Mouse (Mus musculus): Measurements from ENCODE around the gene Dapk3. TPM values are rescaled to one million over a fixed set of nuclear protein-coding genes. Genes with fewer than 3 reads are reported as not detected.

Gene Dapk3
- polyA plus RNA-seq, 1 experiment = 48.4 TPM

DNA sequence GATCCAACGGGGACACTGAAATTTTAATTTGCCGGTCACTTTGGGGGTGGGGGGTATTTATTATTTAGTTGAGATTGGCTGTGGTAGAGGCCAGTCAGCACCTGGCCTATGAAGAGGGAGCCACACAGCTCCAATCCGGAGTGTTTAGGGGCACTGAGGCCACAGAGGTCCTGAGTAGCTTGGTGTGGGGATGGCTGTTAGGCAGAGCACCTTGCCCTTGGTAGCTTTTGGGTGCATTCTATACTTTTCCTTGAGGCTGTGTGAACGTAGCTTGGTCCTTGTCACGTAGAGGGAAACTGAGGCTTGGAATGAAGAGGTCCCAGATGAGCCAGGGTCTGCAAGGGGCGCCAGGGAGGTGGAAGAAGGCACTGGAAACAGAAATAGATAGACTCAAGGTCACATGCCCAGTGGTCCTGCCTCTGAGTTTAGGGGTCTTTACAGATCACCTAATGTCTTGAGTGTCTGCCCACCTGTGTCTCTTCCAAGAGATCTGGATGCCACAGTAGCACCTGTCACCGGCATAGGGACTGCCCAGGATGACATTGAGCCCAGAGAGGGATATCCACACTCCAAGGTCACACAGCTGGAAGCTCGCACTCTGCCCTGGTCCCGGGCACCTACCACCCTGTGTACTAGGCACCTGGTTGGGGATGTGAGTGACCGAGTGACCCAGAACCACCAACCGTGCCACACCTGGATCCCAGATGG lies 43.8 kb upstream of the Dapk3 start:
- Histone ChIP-seq H3K27ac (ENCODE audit: insufficient read depth, low read length) (no peak overlapping the region), H3K4me3 (ENCODE audit: insufficient read depth, low read length) (peak overlapping the region; percentile 85), H3K4me1 (ENCODE audit: control insufficient read depth, insufficient read depth, low read length) (peaks cover 14% of the 10 kb centered on the region)
- TF ChIP-seq POLR2A (IDR thresholded peaks at IDR 0.05; ENCODE audit: low read depth, low read length) (no peak), CTCF (IDR thresholded peaks at IDR 0.05; ENCODE audit: borderline replicate concordance, insufficient read depth, low read length) (no peak)

DNA sequence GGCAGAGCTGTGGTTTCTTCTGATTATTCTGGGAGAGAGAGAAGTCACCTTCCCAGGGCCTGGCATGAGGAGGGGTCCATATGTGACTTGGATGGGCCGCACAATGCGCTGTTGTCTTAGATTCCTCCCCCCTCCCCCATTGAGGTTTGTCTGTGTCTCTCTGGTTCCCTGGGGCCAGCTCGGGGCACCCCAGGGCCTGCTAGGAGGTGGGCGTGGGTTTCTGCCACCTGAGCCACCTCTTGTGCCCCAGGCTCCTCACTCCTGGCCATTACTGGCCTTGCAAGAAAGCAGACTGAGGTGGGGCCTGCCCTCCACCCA lies 43.3 kb upstream of the Dapk3 start:
- H3K4me3 ChIP-seq (ENCODE audit: insufficient read depth, low read length) = peak overlapping the region; percentile 85
- H3K27ac ChIP-seq (ENCODE audit: insufficient read depth, low read length) = no peak overlapping the region
- TF ChIP-seq CTCF (IDR thresholded peaks at IDR 0.05; ENCODE audit: borderline replicate concordance, insufficient read depth, low read length) = no peak
- TF ChIP-seq POLR2A (IDR thresholded peaks at IDR 0.05; ENCODE audit: low read depth, low read length) = no peak
- H3K4me1 ChIP-seq (ENCODE audit: control insufficient read depth, insufficient read depth, low read length) = peaks cover 14% of the 10 kb centered on the region

DNA sequence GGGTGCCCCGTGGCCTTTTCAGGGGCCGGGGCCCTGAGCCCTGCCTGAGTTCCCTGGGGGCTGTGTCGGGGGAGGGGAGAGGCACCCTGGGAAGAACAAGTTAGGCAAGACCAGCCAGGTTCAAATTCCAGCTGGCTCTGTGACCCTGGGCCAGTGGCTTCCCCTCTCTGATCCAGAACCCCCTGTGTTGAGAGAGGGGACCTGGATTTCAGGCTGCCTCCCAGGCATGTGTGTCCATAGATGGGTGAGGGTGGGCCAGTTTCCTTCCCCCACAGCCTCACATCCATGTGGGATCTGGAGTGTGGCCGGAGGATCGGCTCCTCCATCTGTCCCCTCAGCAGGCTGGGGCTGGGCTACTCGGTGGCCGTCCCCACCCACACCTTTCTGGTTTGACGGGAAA lies 42.8 kb upstream of the Dapk3 start:
- H3K4me3 ChIP-seq (ENCODE audit: insufficient read depth, low read length) = peak overlapping the region; percentile 85; the same call in 1 of the 2 replicates
- TF ChIP-seq POLR2A (IDR thresholded peaks at IDR 0.05; ENCODE audit: low read depth, low read length) = no peak
- TF ChIP-seq CTCF (IDR thresholded peaks at IDR 0.05; ENCODE audit: borderline replicate concordance, insufficient read depth, low read length) = no peak
- H3K27ac ChIP-seq (ENCODE audit: insufficient read depth, low read length) = no peak overlapping the region
- H3K4me1 ChIP-seq (ENCODE audit: control insufficient read depth, insufficient read depth, low read length) = peaks cover 14% of the 10 kb centered on the region

DNA sequence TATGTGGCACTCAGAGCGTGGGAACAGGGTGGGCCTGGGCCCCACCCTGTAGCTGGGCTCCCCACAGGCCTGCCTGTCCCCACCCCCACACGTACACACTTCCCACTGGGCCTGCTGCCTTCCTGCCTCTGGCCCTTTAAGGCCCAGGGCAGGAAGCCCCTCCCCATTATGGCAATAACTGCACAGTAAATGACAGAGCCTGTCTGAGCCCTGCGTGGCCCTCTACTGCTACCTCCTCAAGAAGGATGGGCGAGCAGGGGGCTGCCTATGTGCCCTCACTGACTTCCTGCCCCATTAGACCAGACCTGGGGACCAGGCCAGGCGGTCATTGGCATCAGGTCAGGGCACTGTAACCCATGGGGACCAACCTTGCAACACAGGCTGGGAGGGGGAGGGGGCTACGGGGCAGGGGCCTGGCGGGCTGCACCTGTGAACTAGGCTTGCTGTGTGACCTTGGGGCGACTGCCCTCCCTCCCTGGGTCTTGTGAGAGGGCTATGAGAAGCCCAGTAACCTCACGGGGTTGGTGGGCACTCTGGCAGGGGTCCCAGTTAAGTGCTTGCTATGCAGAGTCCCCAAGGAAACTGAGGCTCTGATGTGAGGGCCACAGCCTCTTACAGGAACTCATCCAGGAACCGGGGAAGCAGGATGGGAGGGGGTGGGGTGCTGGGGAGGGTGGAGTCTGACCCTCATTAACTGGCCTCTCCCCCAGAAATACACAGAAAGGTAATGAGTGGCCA lies 41.9 kb upstream of the Dapk3 start:
- no peak overlapping the region for H3K27ac ChIP-seq (ENCODE audit: insufficient read depth, low read length)
- peaks cover 12% of the 10 kb centered on the region for H3K4me1 ChIP-seq (ENCODE audit: control insufficient read depth, insufficient read depth, low read length)
- H3K4me3 ChIP-seq (ENCODE audit: insufficient read depth, low read length) = peak overlapping the region; percentile 8; the same call in 1 of the 2 replicates
- TF ChIP-seq CTCF (IDR thresholded peaks at IDR 0.05; ENCODE audit: borderline replicate concordance, insufficient read depth, low read length) = no peak
- no peak for TF ChIP-seq POLR2A (IDR thresholded peaks at IDR 0.05; ENCODE audit: low read depth, low read length)

DNA sequence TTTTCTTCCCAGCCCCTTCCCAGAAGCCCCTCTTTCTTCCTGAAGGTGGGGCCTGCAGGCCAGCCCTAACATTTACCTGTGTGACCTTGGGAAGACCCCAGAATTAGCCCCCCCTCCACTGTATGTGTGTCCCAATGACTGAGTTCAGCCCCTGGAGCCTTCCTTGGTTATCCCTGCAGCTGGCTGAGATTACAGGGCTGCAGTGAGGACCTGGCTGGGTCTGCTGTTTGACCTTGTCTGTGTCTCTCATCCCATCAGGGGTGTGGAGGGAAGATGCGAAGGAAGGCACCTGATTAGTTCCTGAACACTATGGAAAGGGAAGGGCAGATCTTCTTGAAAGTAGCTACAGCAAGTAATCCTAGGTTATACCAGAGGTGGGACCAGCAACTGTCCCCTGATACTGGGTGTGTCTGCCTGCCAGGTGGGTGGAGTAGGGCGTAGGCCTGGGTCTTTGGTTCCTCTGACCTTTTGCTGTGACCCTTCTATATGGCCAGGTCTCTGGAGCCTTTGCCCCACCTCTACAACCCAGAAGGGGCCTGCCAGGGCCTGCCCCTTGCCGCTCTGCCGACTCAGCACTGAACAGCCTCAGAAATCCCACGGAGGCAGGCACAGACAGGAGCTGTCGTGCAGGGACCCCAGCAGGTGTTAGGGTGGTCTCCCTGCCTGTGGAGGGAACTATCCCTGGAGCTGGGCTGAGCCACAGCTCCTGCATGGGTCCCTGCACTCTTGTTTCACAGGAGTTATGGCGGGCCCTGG lies 41.2 kb upstream of the Dapk3 start:
- H3K4me3 ChIP-seq (ENCODE audit: insufficient read depth, low read length) = no peak overlapping the region
- H3K4me1 ChIP-seq (ENCODE audit: control insufficient read depth, insufficient read depth, low read length) = peaks cover 14% of the 10 kb centered on the region
- TF ChIP-seq POLR2A (IDR thresholded peaks at IDR 0.05; ENCODE audit: low read depth, low read length) = no peak
- H3K27ac ChIP-seq (ENCODE audit: insufficient read depth, low read length) = peak overlapping the region; percentile 9; the same call in 1 of the 2 replicates

DNA sequence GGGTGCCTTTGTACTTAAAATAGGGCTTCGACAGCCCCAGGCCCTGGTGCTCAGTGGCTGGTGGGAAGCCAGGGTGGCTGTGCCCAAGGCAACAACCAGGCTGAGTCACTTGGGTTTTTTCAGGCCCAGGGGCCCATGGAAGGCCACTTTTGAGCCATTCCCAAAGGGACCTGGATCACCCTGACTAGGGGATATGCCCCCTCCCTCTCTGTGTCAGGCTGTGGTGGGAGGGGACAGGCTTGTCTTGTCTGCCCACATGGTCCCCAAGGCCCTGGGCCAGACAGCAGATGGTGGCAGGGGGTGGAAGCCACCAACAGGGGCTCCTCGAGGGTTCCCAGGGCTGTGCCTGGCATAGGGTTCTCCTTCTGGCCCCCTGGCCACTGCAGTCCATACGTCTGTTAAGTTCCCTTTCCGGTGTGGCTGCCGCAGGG lies 40.2 kb upstream of the Dapk3 start:
- Histone ChIP-seq H3K4me3 (ENCODE audit: insufficient read depth, low read length) (no peak overlapping the region), H3K27ac (ENCODE audit: insufficient read depth, low read length) (peak overlapping the region; percentile 43; the same call in 1 of the 2 replicates), H3K4me1 (ENCODE audit: control insufficient read depth, insufficient read depth, low read length) (peaks cover 16% of the 10 kb centered on the region)
- TF ChIP-seq POLR2A (IDR thresholded peaks at IDR 0.05; ENCODE audit: low read depth, low read length) (no peak), CTCF (IDR thresholded peaks at IDR 0.05; ENCODE audit: borderline replicate concordance, insufficient read depth, low read length) (no peak)

DNA sequence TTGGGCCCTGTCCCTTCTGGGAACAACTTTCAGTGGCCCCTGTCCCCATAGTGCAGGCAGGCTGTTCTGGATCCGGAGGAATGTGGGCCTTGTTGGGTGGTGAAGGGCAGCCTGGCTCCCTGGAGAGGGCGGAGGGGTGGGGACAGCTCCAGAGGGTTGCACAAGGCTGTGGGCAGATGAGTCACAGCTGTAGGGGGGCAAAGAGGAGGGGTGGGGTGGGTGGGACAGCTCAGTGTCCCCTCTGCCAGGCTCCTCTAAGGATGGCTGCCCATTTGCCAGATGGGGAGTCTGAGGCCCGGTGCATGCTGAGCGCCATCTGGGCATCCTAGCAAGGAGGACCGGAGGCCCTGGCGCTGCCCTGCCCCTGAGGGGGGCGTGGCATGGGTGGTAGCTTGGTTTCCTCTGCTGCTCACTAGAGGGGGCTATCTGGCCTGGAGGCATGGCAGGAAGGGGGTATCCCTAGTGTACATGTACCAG lies 39.6 kb upstream of the Dapk3 start:
- TF ChIP-seq POLR2A (IDR thresholded peaks at IDR 0.05; ENCODE audit: low read depth, low read length) = no peak
- TF ChIP-seq CTCF (IDR thresholded peaks at IDR 0.05; ENCODE audit: borderline replicate concordance, insufficient read depth, low read length) = no peak
- H3K4me3 ChIP-seq (ENCODE audit: insufficient read depth, low read length) = no peak overlapping the region
- H3K4me1 ChIP-seq (ENCODE audit: control insufficient read depth, insufficient read depth, low read length) = peaks cover 16% of the 10 kb centered on the region
- peak overlapping the region; percentile 43; the same call in 1 of the 2 replicates for H3K27ac ChIP-seq (ENCODE audit: insufficient read depth, low read length)

DNA sequence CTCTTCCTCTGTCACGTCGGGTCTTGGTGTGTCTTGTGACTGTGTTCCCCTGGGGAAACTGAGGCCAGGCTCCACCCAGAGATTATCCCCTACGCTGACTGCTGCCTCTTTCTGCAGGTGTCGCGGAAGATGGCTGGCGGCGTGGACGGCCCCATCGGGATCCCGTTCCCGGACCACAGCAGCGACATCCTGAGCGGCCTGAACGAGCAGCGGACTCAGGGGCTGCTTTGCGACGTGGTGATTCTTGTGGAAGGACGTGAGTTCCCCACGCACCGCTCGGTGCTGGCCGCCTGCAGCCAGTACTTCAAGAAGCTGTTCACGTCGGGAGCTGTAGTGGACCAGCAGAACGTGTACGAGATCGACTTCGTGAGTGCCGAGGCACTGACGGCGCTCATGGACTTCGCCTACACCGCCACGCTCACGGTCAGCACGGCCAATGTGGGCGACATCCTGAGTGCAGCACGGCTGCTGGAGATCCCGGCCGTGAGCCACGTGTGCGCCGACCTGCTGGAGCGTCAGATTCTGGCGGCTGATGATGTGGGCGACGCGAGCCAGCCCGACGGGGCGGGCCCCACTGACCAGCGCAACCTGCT lies 38.9 kb upstream of the Dapk3 start:
- Histone ChIP-seq H3K4me3 (ENCODE audit: insufficient read depth, low read length) (no peak overlapping the region), H3K4me1 (ENCODE audit: control insufficient read depth, insufficient read depth, low read length) (peaks cover 16% of the 10 kb centered on the region)

DNA sequence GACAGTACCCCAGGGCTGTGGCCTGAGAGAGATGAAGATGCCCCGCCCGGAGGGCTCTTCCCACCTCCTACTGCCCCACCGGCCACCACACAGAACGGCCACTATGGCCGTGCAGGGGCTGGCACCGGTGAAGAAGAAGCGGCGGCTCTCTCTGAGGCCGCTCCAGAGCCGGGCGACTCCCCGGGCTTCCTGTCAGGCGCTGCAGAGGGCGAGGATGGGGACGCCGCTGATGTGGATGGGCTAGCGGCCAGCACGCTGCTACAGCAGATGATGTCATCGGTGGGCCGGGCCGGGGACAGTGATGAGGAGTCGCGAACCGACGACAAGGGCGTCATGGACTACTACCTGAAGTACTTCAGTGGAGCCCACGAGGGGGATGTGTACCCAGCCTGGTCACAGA lies 38.1 kb upstream of the Dapk3 start:
- Histone ChIP-seq H3K27ac (ENCODE audit: insufficient read depth, low read length) (no peak overlapping the region), H3K4me3 (ENCODE audit: insufficient read depth, low read length) (no peak overlapping the region), H3K4me1 (ENCODE audit: control insufficient read depth, insufficient read depth, low read length) (peaks cover 16% of the 10 kb centered on the region)
- no peak for TF ChIP-seq CTCF (IDR thresholded peaks at IDR 0.05; ENCODE audit: borderline replicate concordance, insufficient read depth, low read length)
- TF ChIP-seq POLR2A (IDR thresholded peaks at IDR 0.05; ENCODE audit: low read depth, low read length) = no peak

More for the DNA sequence above, 38.9 kb upstream of the Dapk3 start:
- TF ChIP-seq CTCF (IDR thresholded peaks at IDR 0.05; ENCODE audit: borderline replicate concordance, insufficient read depth, low read length) = no peak
- TF ChIP-seq POLR2A (IDR thresholded peaks at IDR 0.05; ENCODE audit: low read depth, low read length) = no peak
- H3K27ac ChIP-seq (ENCODE audit: insufficient read depth, low read length) = no peak overlapping the region
